Mouse (Mus musculus) cerebellum, adult 2 months (tissue): ENCODE results near the gene Cldn7. TPM values are rescaled to one million over a fixed set of nuclear protein-coding genes. Genes with fewer than 3 reads are reported as not detected.
"Not testable (repeated sequence)": the region's sequence is repeated elsewhere in the genome, so short reads cannot be mapped to it uniquely, and the experiment has no call there.

Source experiments
- DNase-seq, 2 experiments: peaks; one replicate each; pipeline ENCODE4 v3.0.0; 2021
- H3K27ac ChIP-seq: fragments of 200-500 bp; 2 replicates; pipeline ENCODE4 v1.5.1; 2012; ENCODE audit warnings: low read length, control low read depth, inconsistent platforms; ENCODE audit not compliant: insufficient read depth
- H3K27me3 ChIP-seq: fragments of 200-500 bp; 2 replicates; pipeline ENCODE4 v1.6.1; 2012; ENCODE audit warnings: inconsistent platforms, mild to moderate bottlenecking, low read length, moderate library complexity; ENCODE audit not compliant: control insufficient read depth, insufficient read depth
- H3K4me1 ChIP-seq: fragments of 200-500 bp; 2 replicates; pipeline ENCODE4 v1.6.1; 2011; ENCODE audit warnings: low read length; ENCODE audit not compliant: control insufficient read depth, insufficient read depth
- H3K4me3 ChIP-seq: fragments of 200-500 bp; replicated peaks from 2 replicates; pipeline ENCODE3; 2011; ENCODE audit warnings: mild to moderate bottlenecking, low read depth, low read length, control low read depth; ENCODE audit not compliant: insufficient read depth
- CTCF ChIP-seq: fragments of 200-500 bp; IDR thresholded peaks from 2 replicates; pipeline ENCODE4 v1.5.1; 2011; ENCODE audit warnings: low read depth, mild to moderate bottlenecking, control low read depth, low read length, moderate library complexity, borderline replicate concordance; ENCODE audit not compliant: insufficient read depth
- POLR2A ChIP-seq: fragments of 200-500 bp; IDR thresholded peaks from 2 replicates; pipeline ENCODE4 v1.6.1; 2011; ENCODE audit warnings: low read length, control low read depth, borderline replicate concordance; ENCODE audit not compliant: insufficient read depth
- WGBS: fragments of 180-500 bp; shearing (Covaris S2); methylation state at CpG from one replicate; pipeline ENCODE4 v1.1.7; 2018; 5-methylcytosine and 5-hydroxymethylcytosine counted together
- polyA plus RNA-seq: library from polyadenylated mRNA; depleted of rRNA; stranded (reverse); fragments of >200 nt; gene quantifications from 2 replicates; pipeline ENCODE4 v1.2.3, GENCODE M21; 2012

Gene Cldn7
- polyA plus RNA-seq, 1 experiment, result 0.33 TPM

DNA sequence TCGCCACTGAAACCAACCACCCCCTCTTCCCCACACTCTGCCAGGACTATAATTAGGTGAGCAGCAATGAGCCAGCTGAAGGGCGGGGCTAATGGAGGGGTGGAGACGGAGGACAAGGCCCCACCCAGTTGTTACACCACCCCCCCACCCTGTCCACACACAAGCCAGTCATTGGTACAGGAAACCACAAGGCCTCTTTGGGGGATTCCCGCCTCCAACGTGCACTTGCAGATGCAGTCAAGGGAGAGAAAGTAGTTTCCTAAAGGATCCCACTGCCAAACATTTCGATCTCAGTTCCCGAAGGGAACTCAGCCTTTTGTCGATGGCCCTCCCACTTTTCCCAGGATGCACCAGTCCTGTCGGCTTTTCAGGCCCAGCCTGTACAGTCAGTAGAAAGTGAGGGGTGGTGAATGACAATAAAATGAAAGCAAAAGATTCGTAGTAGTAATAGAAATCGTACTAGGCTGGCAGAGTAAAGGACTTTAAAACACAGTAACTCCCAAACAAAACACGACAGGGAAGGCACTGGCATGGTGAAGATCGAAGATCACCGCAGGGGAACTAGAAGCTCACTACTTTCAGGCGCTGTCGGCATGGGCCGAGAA is 44.8 kb upstream of the Cldn7 start:
- peak; percentile 42 to 59 for DNase-seq
- H3K4me1 ChIP-seq, result 0 out of 2 replicates have a peak, but pooled peaks cover 2% of the 10 kb centered on the region
- TF ChIP-seq POLR2A, result no peak
- TF ChIP-seq CTCF, result no peak
- H3K27ac ChIP-seq, result no peak overlapping the region
- WGBS, result under 1% methylated on average over 17 of the region's 17 CpGs
- H3K4me3 ChIP-seq, result peak overlapping the region; percentile 80
- H3K27me3 ChIP-seq, result no peaks in the 10 kb centered on the region

DNA sequence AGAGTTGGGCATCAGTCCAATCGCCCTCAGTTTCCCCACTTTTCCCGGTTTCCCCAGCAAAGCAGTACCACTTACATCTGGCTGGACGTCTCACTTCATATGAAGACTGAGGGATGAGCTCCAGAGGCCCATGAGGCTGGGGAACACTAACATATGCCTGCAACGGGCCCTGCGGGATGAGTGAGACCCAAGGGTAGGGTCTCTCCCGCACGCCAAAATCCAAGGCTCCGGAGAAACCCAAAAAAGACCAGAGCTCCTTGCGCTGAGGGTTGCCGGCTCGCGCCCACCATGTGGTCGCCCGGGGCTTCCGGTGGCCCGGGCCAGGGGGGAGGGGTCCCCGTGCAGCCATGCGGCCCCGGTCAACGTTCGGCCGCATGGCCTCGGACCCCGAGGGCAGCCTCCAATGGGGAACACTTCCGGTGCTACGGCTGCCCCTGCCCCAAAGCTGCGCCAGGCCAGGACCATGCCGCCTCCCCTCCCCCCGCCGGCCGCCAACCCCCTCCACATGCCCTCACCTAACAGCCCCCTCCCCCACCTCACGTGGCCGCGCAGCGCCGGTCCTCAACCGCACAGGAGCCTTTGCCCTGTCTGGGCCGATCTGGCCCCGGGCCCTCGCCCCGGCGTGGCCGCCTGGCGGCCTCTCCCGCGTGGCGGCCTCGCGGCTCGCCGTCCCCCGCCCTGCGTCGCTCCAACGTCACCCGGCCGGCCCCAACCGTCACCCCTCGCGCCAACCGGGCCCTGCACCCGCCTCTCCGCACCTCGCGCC is 44.1 kb upstream of the Cldn7 start:
- H3K27ac ChIP-seq, result peak overlapping the region; percentile 93
- TF ChIP-seq CTCF (no peak), POLR2A (no peak)
- no peaks in the 10 kb centered on the region for H3K4me1 ChIP-seq
- peak; percentile 47 to 48 for DNase-seq
- peak overlapping the region; percentile 80 for H3K4me3 ChIP-seq
- H3K27me3 ChIP-seq, result no peaks in the 10 kb centered on the region
- WGBS, result 1% methylated on average over 65 of the region's 65 CpGs

DNA sequence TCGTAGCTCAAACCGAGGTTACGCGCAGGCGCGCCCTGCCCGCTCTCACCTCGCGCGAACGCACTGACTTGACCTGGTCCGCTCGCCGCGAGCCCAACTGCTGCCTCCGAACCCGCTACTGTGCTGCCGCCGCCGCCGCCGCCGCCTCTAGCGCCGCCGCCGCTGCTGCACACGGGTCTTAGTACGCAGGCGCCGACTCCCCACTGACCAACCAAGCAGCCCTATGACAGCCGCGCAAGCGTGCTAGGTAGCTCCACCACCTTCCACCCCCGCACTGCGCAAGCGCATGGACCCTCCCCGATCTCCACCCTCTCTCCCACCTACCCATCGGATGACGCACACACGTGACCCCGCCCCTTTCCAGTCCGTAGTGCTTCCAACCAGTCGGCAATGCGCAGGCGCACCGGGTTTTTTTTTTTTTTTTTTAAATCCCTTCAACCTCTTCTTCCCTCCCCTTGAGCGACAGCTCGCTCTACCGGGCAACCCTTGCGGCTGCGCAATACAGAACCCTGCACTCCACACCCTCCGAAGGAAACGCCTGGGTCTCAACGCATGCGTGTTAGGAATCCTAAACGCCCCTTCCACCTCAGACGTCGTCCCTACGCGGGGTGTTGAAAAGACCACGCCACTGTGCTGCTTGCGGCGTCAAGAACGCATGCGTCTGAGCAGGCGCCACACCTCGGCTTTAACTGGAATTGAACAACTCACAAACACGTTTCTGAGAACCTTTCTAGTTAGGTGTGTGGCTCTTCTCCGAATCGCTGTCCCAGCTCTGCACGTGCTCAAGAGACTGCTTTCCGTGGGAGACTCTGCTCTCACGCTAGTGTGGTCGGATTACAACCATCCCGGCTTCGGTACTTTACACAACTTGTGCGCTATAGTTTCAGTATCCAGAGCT is 43.2 kb upstream of the Cldn7 start, which contains the start of gene Eif5a:
Gene Eif5a (minus strand): TSS at position 845 of the 898 bp plus-strand sequence.
- peak within 1 kb of the TSS; percentile 82 for H3K4me3 ChIP-seq
- WGBS, result under 1% methylated on average over 75 of the region's 78 CpGs
- TF ChIP-seq CTCF, result peak; percentile 71; the same call in 1 of the 2 replicates
- TF ChIP-seq POLR2A, result peak; percentile 75
- H3K27me3 ChIP-seq, result no peaks in the 10 kb centered on the region
- H3K4me1 ChIP-seq, result no peaks in the 10 kb centered on the region
- peak; percentile 100 for DNase-seq
- peak within 1 kb of the TSS; percentile 93 for H3K27ac ChIP-seq

GRCm38 (mm10) chr11:69922012-69922756 is 42.4 kb upstream of the Cldn7 start:
- Histone ChIP-seq H3K27me3 (no peaks in the 10 kb centered on the region), H3K4me3 (peak overlapping the region; percentile 82), H3K4me1 (no peaks in the 10 kb centered on the region), H3K27ac (peak overlapping the region; percentile 31; the same call in 1 of the 2 replicates)
- TF ChIP-seq CTCF, result no peak
- no peak for TF ChIP-seq POLR2A
- DNase-seq, result no peak
- 3% methylated on average over 12 of the region's 12 CpGs for WGBS

GRCm38 (mm10) chr11:69922796-69923195 is 41.8 kb upstream of the Cldn7 start:
- H3K4me1 ChIP-seq, result no peaks in the 10 kb centered on the region
- H3K27ac ChIP-seq, result no peak overlapping the region
- no peaks in the 10 kb centered on the region for H3K27me3 ChIP-seq
- H3K4me3 ChIP-seq, result no peak overlapping the region
- no peak for DNase-seq
- WGBS, result 65% methylated on average over 3 of the region's 3 CpGs
- TF ChIP-seq CTCF (no peak), POLR2A (no peak)

DNA sequence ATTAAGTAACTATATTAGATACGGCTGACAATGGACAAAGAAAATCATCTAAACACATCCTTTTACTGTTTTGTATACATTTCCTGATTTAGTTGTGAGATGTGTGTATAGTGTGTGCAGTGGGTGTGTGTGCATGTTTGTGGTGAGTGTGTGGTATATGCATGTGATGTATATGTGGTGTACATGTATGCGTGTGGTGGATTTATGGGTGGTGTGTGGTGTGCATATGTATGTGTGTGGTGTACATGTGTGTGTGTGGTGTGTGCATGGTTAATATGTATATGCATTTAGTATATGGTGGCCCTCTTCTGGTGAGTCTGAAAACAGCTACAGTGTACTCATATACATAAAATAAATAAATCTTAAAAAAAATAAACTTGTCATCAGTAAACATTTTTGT is 37.1 kb upstream of the Cldn7 start:
- no peak overlapping the region for H3K27ac ChIP-seq
- H3K4me1 ChIP-seq, result no peaks in the 10 kb centered on the region
- WGBS, result 94% methylated on average over 2 of the region's 2 CpGs
- H3K4me3 ChIP-seq, result no peak overlapping the region
- no peak for TF ChIP-seq POLR2A
- TF ChIP-seq CTCF, result no peak
- H3K27me3 ChIP-seq, result no peaks in the 10 kb centered on the region
- no peak for DNase-seq

DNA sequence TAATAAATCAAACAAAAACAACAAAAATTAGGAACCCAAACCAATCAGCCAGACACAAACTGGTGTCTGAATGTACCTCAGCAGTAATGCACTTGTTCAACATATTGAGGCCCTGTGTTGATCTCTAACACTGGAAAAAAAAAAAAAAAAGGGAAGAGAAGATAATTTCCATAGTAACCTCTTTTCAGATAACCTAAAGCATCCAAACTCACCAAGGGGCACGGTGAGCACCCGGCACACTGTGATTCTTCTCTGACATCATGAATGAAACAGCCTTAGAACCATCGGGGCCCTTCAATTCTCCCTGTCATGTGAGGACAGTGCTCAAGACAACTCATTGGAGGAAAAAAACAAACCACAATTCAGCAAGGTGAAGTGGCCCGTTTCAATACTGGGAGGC is 34.9 kb upstream of the Cldn7 start:
- TF ChIP-seq CTCF (no peak), POLR2A (no peak)
- no peak overlapping the region for H3K27ac ChIP-seq
- 88% methylated on average over 4 of the region's 4 CpGs for WGBS
- no peak for DNase-seq
- H3K27me3 ChIP-seq, result no peaks in the 10 kb centered on the region
- H3K4me3 ChIP-seq, result no peak overlapping the region
- no peaks in the 10 kb centered on the region for H3K4me1 ChIP-seq

GRCm38 (mm10) chr11:69930176-69930575 is 34.4 kb upstream of the Cldn7 start:
- not testable (repeated sequence) for H3K27me3 ChIP-seq, H3K4me3 ChIP-seq, H3K4me1 ChIP-seq, DNase-seq, H3K27ac ChIP-seq
- WGBS, result 88% methylated on average over 8 of the region's 8 CpGs
